Mouse (Mus musculus) heart, postnatal 14 days (tissue): ENCODE results near the gene Ldhb. TPM values are rescaled to one million over a fixed set of nuclear protein-coding genes. Genes with fewer than 3 reads are reported as not detected.
"Not testable (repeated sequence)": the region's sequence is repeated elsewhere in the genome, so short reads cannot be mapped to it uniquely, and the experiment has no call there.

Experiments
- DNase-seq, 2 experiments: peaks; one replicate each; pipeline ENCODE4 v3.0.0; 2021 to 2022
- intact Hi-C: fragments of 180-260 bp; cut with DNase I; formaldehyde crosslinking; loops from one replicate; pipeline ENCODE4 v1.15.1; 2025
- total RNA-seq, 2 experiments: library from RNA; stranded (reverse); gene quantifications; 2 replicates each; pipeline ENCODE4 v1.2.3; 2021

The Ldhb gene
- total RNA-seq, 2 experiments from 2014 or later = 1,994 to 2,026 TPM

- DNase-seq = peak in 1 of 2 experiments; percentile 52
- intact Hi-C loops = loop anchor here (2.0 to 5.0 kb wide), 3 partner anchors 42 to 162 kb away; partner anchors contain the start of genes Golt1b and Recql
Observed at GRCm38 (mm10) chr6:142519110-142519509, 11.4 kb upstream of the Ldhb start.

- intact Hi-C loops = loop anchor here (5.0 kb wide), 2 partner anchors 128 to 158 kb away; partner anchors contain the start of genes Golt1b and Recql
- not testable (repeated sequence) for DNase-seq
Observed at GRCm38 (mm10) chr6:142515379-142515778, 7.6 kb upstream of the Ldhb start.

- intact Hi-C loops = loop anchor here (5.0 kb wide), 2 partner anchors 128 to 158 kb away; partner anchors contain the start of genes Golt1b and Recql
- DNase-seq = peak; percentile 61 to 70
Observed at GRCm38 (mm10) chr6:142514912-142515311, 7.2 kb upstream of the Ldhb start.

- intact Hi-C loops = no loop called here
- DNase-seq = no peak
Observed at GRCm38 (mm10) chr6:142512902-142513301, 5.1 kb upstream of the Ldhb start.

- DNase-seq = no peak
- intact Hi-C loops = no loop called here
Observed at GRCm38 (mm10) chr6:142511516-142512135, 3.9 kb upstream of the Ldhb start.

- intact Hi-C loops = no loop called here
- no peak for DNase-seq
Observed at GRCm38 (mm10) chr6:142508663-142509062, 906 bp upstream of the Ldhb start.

GRCm38 (mm10) chr6:142507033-142507784, 548 bp downstream of the Ldhb start:
- peak; percentile 37 to 48 for DNase-seq
- intact Hi-C loops = no loop called here

- DNase-seq = no peak
- intact Hi-C loops = no loop called here
Observed at GRCm38 (mm10) chr6:142506338-142507032, 1.3 kb downstream of the Ldhb start.

- DNase-seq = no peak
- intact Hi-C loops = no loop called here
Observed at GRCm38 (mm10) chr6:142503601-142504000, 4.2 kb downstream of the Ldhb start.

- no peak for DNase-seq
- intact Hi-C loops = no loop called here
Observed at GRCm38 (mm10) chr6:142502519-142503125, 5.1 kb downstream of the Ldhb start.

- intact Hi-C loops, DNase-seq: not testable (repeated sequence)
Observed at GRCm38 (mm10) chr6:142490114-142490513, 17.6 kb downstream of the Ldhb start.

- intact Hi-C loops = no loop called here
Observed at GRCm38 (mm10) chr6:142487638-142488037, 20.1 kb downstream of the Ldhb start.

GRCm38 (mm10) chr6:142485478-142486123, 22.2 kb downstream of the Ldhb start:
- intact Hi-C loops = no loop called here
- DNase-seq = no peak

More at GRCm38 (mm10) chr6:142487638-142488037, 20.1 kb downstream of the Ldhb start:
- DNase-seq = no peak

- peak in 1 of 2 experiments; percentile 34 for DNase-seq
- intact Hi-C loops = loop anchor here (2.0 kb wide), 1 partner anchor 42 kb away; no protein-coding TSS in a partner anchor
Observed at GRCm38 (mm10) chr6:142477239-142477638, 30.5 kb downstream of the Ldhb start.

- intact Hi-C loops = no loop called here
- no peak for DNase-seq
Observed at GRCm38 (mm10) chr6:142472801-142473203, 35.0 kb downstream of the Ldhb start, which contains the start of gene Gys2. Gene Gys2 (minus strand): TSS chr6:142473109.

- no peak for DNase-seq
- intact Hi-C loops = no loop called here
Observed at GRCm38 (mm10) chr6:142471141-142471540, 36.6 kb downstream of the Ldhb start.

GRCm38 (mm10) chr6:142469602-142470001, 38.2 kb downstream of the Ldhb start:
- peak in 1 of 2 experiments; percentile 18 for DNase-seq
- intact Hi-C loops = no loop called here

- intact Hi-C loops = no loop called here
- DNase-seq = no peak
Observed at GRCm38 (mm10) chr6:142462194-142462593, 45.6 kb downstream of the Ldhb start.

- no peak for DNase-seq
Observed at GRCm38 (mm10) chr6:142459017-142459678, 48.6 kb downstream of the Ldhb start.

More at GRCm38 (mm10) chr6:142459017-142459678, 48.6 kb downstream of the Ldhb start:
- intact Hi-C loops = no loop called here
